Mouse (Mus musculus): ENCODE results near the gene Stxbp2. TPM values are rescaled to one million over a fixed set of nuclear protein-coding genes. Genes with fewer than 3 reads are reported as not detected.
A peak's percentile ranks its signal among the peaks of the same experiment; 100 is the strongest.

Stxbp2 gene
- polyA plus RNA-seq, 1 experiment from 2014 or later, result 46.9 TPM

DNA sequence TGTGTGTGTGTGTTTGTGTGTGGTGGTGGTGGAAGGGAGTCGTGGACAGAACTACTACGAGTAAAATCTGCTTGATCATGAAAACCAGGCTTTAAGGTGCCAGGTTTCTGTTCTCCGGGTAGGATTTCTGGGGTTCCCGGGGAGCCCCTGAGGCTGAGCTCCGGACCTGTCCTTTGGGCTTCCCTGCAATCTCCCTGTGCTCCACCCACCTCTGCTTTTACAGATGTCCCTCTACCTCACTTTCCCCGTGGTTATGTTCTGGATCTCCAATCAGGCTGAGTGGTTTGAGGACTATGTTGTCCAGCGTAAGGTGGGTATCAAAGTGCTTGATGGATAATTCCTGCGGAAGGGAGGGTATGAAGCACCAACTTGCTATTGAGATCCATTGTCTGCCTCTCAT is 8.6 kb upstream of the Stxbp2 start:
- Histone ChIP-seq H3K9ac (replicated peaks) (peak overlapping the region; percentile 68; the same call in 1 of the 2 replicates), H3K27me3 (ENCODE audit: insufficient read depth, low read length) (no peaks in the 10 kb centered on the region), H3K4me1 (ENCODE audit: insufficient read depth) (peaks cover 19% of the 10 kb centered on the region), H3K4me3 (ENCODE audit: low read depth, low read length) (peak overlapping the region; percentile 75), H3K27ac (ENCODE audit: low read depth) (no peak overlapping the region), H3K4me2 (ENCODE audit: low read depth, low read length) (peak overlapping the region; percentile 74), H3K36me3 (replicated peaks; ENCODE audit: insufficient read depth, low read length) (peaks cover 16% of the 10 kb centered on the region), H3K9me3 (ENCODE audit: low read length) (no peaks in the 10 kb centered on the region)
- ATAC-seq (no peak), DNase-seq (no peak)
- TF ChIP-seq CTCF (IDR thresholded peaks at IDR 0.05; ENCODE audit: low read depth) (no peak), EP300 (IDR thresholded peaks at IDR 0.05; ENCODE audit: low read depth) (no peak)
- WGBS (ENCODE audit: insufficient replicate concordance), result 62% methylated on average over 8 of the region's 8 CpGs

DNA sequence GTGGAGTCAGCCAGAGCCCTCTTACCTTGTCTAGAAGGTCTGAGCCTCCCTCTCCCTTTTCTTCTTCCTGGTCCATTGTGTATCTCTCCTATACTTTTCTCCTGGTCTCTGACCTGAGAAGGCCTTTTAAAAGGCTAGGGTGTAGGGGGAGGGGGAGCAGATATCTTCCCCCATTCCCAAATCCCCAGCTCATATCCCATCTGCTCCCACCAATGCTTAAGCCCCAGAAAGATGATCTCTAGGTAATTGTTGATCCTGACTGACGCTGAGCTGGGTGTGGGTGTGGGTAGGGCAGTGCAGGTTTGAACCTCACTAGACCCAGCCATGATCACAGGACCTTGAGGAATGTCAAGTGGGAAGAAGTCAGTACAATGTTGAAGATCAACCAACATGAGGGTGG is 5.3 kb upstream of the Stxbp2 start, which contains the start of gene Pcp2:
Gene Pcp2 (minus strand): TSS at position 101 of the 400 bp plus-strand sequence.
- WGBS (ENCODE audit: insufficient replicate concordance), result 72% methylated on average over 1 of the region's 1 CpGs
- Histone ChIP-seq H3K4me1 (ENCODE audit: insufficient read depth) (peaks cover 9% of the 10 kb centered on the region), H3K9me3 (ENCODE audit: low read length) (no peaks in the 10 kb centered on the region), H3K36me3 (replicated peaks; ENCODE audit: insufficient read depth, low read length) (peaks cover 4% of the 10 kb centered on the region; the same call in 1 of the 2 replicates), H3K4me2 (ENCODE audit: low read depth, low read length) (no peak within 1 kb of the TSS), H3K9ac (replicated peaks) (no peak within 1 kb of the TSS), H3K27ac (ENCODE audit: low read depth) (no peak within 1 kb of the TSS), H3K27me3 (ENCODE audit: insufficient read depth, low read length) (no peaks in the 10 kb centered on the region), H3K4me3 (ENCODE audit: low read depth, low read length) (no peak within 1 kb of the TSS)
- TF ChIP-seq CTCF (IDR thresholded peaks at IDR 0.05; ENCODE audit: low read depth) (no peak), EP300 (IDR thresholded peaks at IDR 0.05; ENCODE audit: low read depth) (no peak)
- ATAC-seq, result no peak
- no peak for DNase-seq

DNA sequence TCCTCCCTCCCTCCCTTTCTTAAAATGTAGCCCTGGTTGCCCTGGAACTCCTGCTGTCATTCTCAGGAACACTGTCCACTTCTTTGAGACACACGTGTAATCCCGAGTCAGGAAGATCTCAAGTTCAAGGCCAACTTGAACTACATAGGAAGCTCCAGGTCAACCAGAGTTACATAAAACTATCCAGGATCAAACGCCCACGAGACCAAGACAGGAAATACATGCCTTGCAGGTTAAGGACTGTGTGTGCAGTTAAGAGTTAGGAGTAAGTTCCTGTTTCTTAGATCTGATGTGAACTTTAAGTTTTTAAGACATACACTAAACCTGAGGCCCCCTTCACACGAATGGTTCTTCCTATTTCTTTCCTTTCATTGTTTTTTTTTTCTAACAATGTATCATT is 3.8 kb upstream of the Stxbp2 start:
- H3K4me1 ChIP-seq (ENCODE audit: insufficient read depth), result peaks cover 17% of the 10 kb centered on the region
- 22% methylated on average over 5 of the region's 5 CpGs for WGBS (ENCODE audit: insufficient replicate concordance)
- H3K27me3 ChIP-seq (ENCODE audit: insufficient read depth, low read length), result no peaks in the 10 kb centered on the region
- peaks cover 4% of the 10 kb centered on the region; the same call in 1 of the 2 replicates for H3K36me3 ChIP-seq (replicated peaks; ENCODE audit: insufficient read depth, low read length)
- ATAC-seq, result no peak
- H3K9me3 ChIP-seq (ENCODE audit: low read length), result no peaks in the 10 kb centered on the region
- H3K4me3 ChIP-seq (ENCODE audit: low read depth, low read length), result no peak overlapping the region
- TF ChIP-seq EP300 (IDR thresholded peaks at IDR 0.05; ENCODE audit: low read depth), result no peak
- no peak for TF ChIP-seq CTCF (IDR thresholded peaks at IDR 0.05; ENCODE audit: low read depth)
- H3K9ac ChIP-seq (replicated peaks), result no peak overlapping the region
- H3K4me2 ChIP-seq (ENCODE audit: low read depth, low read length), result no peak overlapping the region
- H3K27ac ChIP-seq (ENCODE audit: low read depth), result no peak overlapping the region
- DNase-seq, result no peak

DNA sequence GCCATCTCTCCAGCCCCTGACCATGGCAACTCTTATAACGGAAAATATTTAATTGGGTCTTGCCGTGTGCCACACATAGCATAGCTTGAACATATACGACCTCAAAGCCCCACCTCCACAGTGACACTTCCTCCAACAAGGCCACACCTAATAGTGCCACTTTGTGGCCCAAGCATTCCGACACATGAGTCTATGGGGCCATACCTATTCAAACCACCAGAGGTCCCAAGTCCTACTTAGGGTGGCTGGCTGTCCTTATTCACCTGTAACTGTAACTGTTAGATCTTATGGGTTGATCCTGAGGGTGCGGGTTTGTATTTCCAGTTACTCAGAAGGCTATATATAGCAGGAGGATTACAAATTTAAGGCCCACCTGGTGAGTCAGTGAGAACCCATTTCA is 2.7 kb upstream of the Stxbp2 start:
- H3K27me3 ChIP-seq (ENCODE audit: insufficient read depth, low read length), result no peaks in the 10 kb centered on the region
- 43% methylated on average over 5 of the region's 5 CpGs for WGBS (ENCODE audit: insufficient replicate concordance)

DNA sequence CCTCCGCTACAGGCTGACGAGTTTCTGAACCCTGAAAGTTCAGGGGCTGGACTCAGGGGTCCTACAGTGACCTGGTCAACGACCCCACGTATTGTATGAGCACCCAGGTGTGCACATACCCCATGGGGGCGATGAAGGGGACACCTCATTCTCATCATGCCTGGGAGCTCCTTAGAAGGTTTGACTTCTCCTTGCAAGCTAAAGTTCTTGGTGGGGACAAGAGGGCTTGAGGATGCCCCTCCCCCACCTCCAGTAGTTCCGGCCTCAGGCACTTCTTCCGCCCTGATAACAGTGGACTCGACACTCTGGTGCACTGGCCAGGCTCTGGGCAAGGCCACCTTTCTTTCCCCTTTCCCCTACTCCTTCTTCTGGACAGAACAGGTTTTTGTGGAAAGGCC is 722 bp downstream of the Stxbp2 start:
- peak overlapping the region; percentile 67 for H3K4me3 ChIP-seq (ENCODE audit: low read depth, low read length)
- no peaks in the 10 kb centered on the region for H3K27me3 ChIP-seq (ENCODE audit: insufficient read depth, low read length)
- DNase-seq (peak; percentile 57), ATAC-seq (peak; percentile 29)
- peak overlapping the region; percentile 66 for H3K9ac ChIP-seq (replicated peaks)
- H3K36me3 ChIP-seq (replicated peaks; ENCODE audit: insufficient read depth, low read length), result peaks cover 38% of the 10 kb centered on the region
- peak overlapping the region; percentile 42 for H3K27ac ChIP-seq (ENCODE audit: low read depth)
- H3K4me2 ChIP-seq (ENCODE audit: low read depth, low read length), result peak overlapping the region; percentile 68
- H3K9me3 ChIP-seq (ENCODE audit: low read length), result no peaks in the 10 kb centered on the region
- H3K4me1 ChIP-seq (ENCODE audit: insufficient read depth), result peaks cover 17% of the 10 kb centered on the region
- 7% methylated on average over 8 of the region's 8 CpGs for WGBS (ENCODE audit: insufficient replicate concordance)
- TF ChIP-seq EP300 (IDR thresholded peaks at IDR 0.05; ENCODE audit: low read depth), result no peak
- TF ChIP-seq CTCF (IDR thresholded peaks at IDR 0.05; ENCODE audit: low read depth), result no peak

More for the DNA sequence above, 2.7 kb upstream of the Stxbp2 start:
- H3K4me1 ChIP-seq (ENCODE audit: insufficient read depth), result peaks cover 17% of the 10 kb centered on the region
- H3K36me3 ChIP-seq (replicated peaks; ENCODE audit: insufficient read depth, low read length), result peaks cover 9% of the 10 kb centered on the region; the same call in 1 of the 2 replicates
- H3K9ac ChIP-seq (replicated peaks), result no peak overlapping the region
- peak; percentile 37 for ATAC-seq
- no peak overlapping the region for H3K4me2 ChIP-seq (ENCODE audit: low read depth, low read length)
- H3K27ac ChIP-seq (ENCODE audit: low read depth), result no peak overlapping the region
- peak; percentile 52 for DNase-seq
- H3K4me3 ChIP-seq (ENCODE audit: low read depth, low read length), result no peak overlapping the region
- H3K9me3 ChIP-seq (ENCODE audit: low read length), result no peaks in the 10 kb centered on the region
- TF ChIP-seq CTCF (IDR thresholded peaks at IDR 0.05; ENCODE audit: low read depth), result peak; percentile 72
- no peak for TF ChIP-seq EP300 (IDR thresholded peaks at IDR 0.05; ENCODE audit: low read depth)

DNA sequence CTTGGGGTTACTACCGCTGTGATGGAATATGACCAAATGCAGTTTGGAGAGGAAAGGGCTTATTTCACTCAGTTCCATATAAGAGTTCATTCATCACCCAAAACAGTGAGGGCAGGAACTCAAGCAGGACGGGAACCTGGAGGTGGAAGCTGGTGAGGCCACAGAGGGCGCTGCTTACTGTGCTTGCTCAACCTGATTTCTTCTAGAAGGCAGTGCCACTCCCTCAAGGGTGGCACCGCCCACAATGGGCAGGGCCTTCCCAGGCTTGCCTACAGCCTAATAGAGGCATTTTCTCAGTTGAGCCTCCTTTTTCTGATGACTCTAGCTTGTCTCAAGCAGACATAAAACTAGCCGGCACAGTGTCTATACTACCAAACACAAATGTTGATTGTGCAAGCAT is 15.0 kb downstream of the Stxbp2 start:
- Histone ChIP-seq H3K36me3 (replicated peaks; ENCODE audit: insufficient read depth, low read length) (peaks cover 23% of the 10 kb centered on the region), H3K9ac (replicated peaks) (no peak overlapping the region), H3K9me3 (ENCODE audit: low read length) (no peaks in the 10 kb centered on the region), H3K27me3 (ENCODE audit: insufficient read depth, low read length) (no peaks in the 10 kb centered on the region), H3K4me1 (ENCODE audit: insufficient read depth) (no peaks in the 10 kb centered on the region; the same call in 1 of the 2 replicates), H3K4me2 (ENCODE audit: low read depth, low read length) (no peak overlapping the region), H3K27ac (ENCODE audit: low read depth) (peak overlapping the region; percentile 57; the same call in 1 of the 2 replicates), H3K4me3 (ENCODE audit: low read depth, low read length) (no peak overlapping the region)
- ATAC-seq (peak; percentile 81), DNase-seq (peak; percentile 81)
- TF ChIP-seq CTCF (IDR thresholded peaks at IDR 0.05; ENCODE audit: low read depth) (peak; percentile 65), EP300 (IDR thresholded peaks at IDR 0.05; ENCODE audit: low read depth) (no peak)
- WGBS (ENCODE audit: insufficient replicate concordance), result 9% methylated on average over 5 of the region's 5 CpGs

Measured in liver, postnatal 0 days (tissue).